ENCODE assay signal across 11 mouse cellular contexts in the genomic region with DNA sequence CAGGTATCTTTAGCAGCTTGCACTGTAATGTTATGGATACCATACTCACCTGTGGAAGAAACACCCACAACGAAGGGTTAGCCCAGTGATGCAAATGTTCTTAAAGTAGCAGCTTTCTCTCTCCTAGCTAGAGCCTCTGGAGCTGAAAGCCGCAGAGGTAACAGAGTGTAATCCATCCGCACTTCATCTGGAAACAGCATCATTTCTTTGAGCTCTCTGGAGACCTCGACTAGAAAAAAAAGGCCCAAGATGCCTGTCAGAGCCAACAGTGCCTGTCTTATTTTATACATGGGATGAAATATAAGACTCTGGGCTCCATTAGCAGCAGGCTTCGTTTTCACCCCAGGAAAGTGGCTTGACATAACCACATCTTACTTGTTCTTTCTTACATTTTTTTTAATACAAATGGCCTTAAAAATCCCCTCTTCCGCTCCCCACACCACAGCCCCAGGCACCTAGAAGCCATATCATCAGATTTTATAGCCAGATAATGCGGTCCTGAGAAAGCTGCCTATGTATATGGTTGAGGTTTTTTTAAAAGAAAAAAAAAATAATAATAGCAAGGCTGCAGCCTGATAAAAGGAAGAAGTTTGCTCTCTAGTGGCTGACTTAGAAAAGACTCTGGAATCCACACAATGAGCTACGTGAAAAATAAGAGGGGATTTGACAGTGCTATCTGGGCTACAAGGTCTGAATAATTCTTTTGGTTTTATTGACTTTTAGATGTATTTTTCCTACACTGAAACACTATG.
DNase-seq lines count a peak whose midpoint lies in the region; ATAC-seq and TF ChIP-seq lines count a peak whose summit lies in the region.
"Had no signal": no experiment of that assay in that cellular context is flagged by ENCODE, and none has a peak within 500 bp of the region (broad histone marks: within the 10 kb centered on the region; RNA-seq: fewer than 3 reads in every experiment).

No protein-coding gene starts in this region.

- H3K36me3 ChIP-seq in midbrain, postnatal 0 days (ENCODE audit: insufficient read depth, low read length), result no peaks in the 10 kb centered on the region
- H3K36me3 ChIP-seq: stomach, embryonic 15.5 days had no signal

- H3K4me2 ChIP-seq in midbrain, postnatal 0 days (ENCODE audit: low read depth, low read length, poor library complexity, severe bottlenecking), result 0 out of 2 replicates have a peak overlapping the region, but pooled peaks have one; percentile 16
- H3K4me2 ChIP-seq: liver, embryonic 11.5 days; stomach, embryonic 15.5 days had no signal

- 46% methylated on average over 8 of the region's 8 CpGs for WGBS in midbrain, postnatal 0 days

- no peak overlapping the region for H3K27ac ChIP-seq in midbrain, postnatal 0 days (ENCODE audit: low read depth, low read length)
- H3K27ac ChIP-seq: stomach, embryonic 15.5 days had no signal

- TF ChIP-seq CTCF in midbrain, postnatal 0 days (IDR thresholded peaks at IDR 0.05), result peak; percentile 79

- H3K4me1 ChIP-seq in midbrain, postnatal 0 days (ENCODE audit: insufficient read depth, low read length), result no peaks in the 10 kb centered on the region
- H3K4me1 ChIP-seq: stomach, embryonic 15.5 days had no signal

- H3K9me3 ChIP-seq in midbrain, postnatal 0 days (ENCODE audit: low read length), result no peaks in the 10 kb centered on the region
- H3K9me3 ChIP-seq: stomach, embryonic 15.5 days had no signal

- no peak overlapping the region for H3K4me3 ChIP-seq in midbrain, postnatal 0 days (ENCODE audit: low read depth, low read length)
- H3K4me3 ChIP-seq: stomach, embryonic 15.5 days had no signal

- ATAC-seq in frontal cortex, adult (ENCODE audit: low TSS enrichment), result peak; percentile 55
- no peak for ATAC-seq in midbrain, postnatal 0 days (ENCODE audit: low FRiP score)
- no peak for ATAC-seq in erythroblast, adult 5-6 weeks (replicated peaks; ENCODE audit: low FRiP score, poor library complexity, severe bottlenecking)

- DNase-seq in frontal cortex, postnatal 25 days (ENCODE audit: low spot score in 2 of 2), result no peak
- peak; percentile 21 to 26 for DNase-seq in left cerebral cortex, postnatal 25 days (ENCODE audit: low spot score in 2 of 2)
- DNase-seq in left cerebral cortex, adult 8-10 months (ENCODE audit: low spot score in 2 of 2), result no peak
- peak; percentile 7 for DNase-seq in adipocyte (ENCODE audit: low spot score)
- DNase-seq in midbrain, postnatal 0 days (ENCODE audit: low spot score), result peak; percentile 74
- DNase-seq in c-Kit-positive CD71-positive TER-119-positive erythroid progenitor cells, embryonic 14.5 days (ENCODE audit: low spot score), result no peak
- DNase-seq: gastrocnemius, postnatal 14 days had no signal

- H3K27me3 ChIP-seq in midbrain, postnatal 0 days (ENCODE audit: insufficient read depth, low read length), result no peaks in the 10 kb centered on the region
- H3K27me3 ChIP-seq: stomach, embryonic 15.5 days had no signal

- no peak overlapping the region for H3K9ac ChIP-seq in midbrain, postnatal 0 days (replicated peaks; ENCODE audit: low read length, poor library complexity, severe bottlenecking)
- H3K9ac ChIP-seq: stomach, embryonic 15.5 days had no signal

- intact Hi-C loops in left cerebral cortex, postnatal 25 days (cut with DNase I), result loop anchor here (5.0 to 10.0 kb wide), 2 partner anchors 847 to 974 kb away; no protein-coding TSS in a partner anchor

Comparison
In these comparisons a context has a peak if more than half of its experiments do, and no peak if none do; other contexts are left out.
1. DNase-seq: peak in left cerebral cortex, postnatal 25 days (2 of 2), adipocyte (single experiment) and midbrain, postnatal 0 days (single experiment); none in frontal cortex, postnatal 25 days (0 of 2), left cerebral cortex, adult 8-10 months (0 of 2) and c-Kit-positive CD71-positive TER-119-positive erythroid progenitor cells, embryonic 14.5 days (single experiment).